Mouse (Mus musculus): ENCODE measurements around the gene Spint4.

DNA sequence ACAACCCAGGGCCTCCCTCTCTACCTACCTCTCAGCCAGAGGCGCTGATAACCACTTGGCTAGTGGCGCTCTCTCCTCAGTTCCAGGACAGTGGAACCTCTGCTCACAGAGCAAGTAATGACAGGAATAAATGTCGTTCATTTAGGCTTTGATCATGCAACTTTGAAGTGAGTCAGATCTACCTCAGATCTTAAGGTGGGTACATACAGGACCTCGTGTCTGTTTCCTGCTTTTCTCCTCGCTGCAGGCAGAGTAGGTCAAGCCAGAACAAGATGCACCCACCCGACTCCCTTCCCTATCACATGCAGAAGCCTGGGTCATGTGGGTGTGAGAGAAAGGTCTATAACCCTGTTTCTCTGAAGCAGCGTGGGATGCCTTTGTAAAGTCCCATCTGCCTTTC, 24.3 kb upstream of the Spint4 start, which contains the start of gene Wfdc11:
- TF ChIP-seq POLR2A (IDR thresholded peaks at IDR 0.05; ENCODE audit: insufficient read depth, low read length) = no peak
- TF ChIP-seq CTCF (IDR thresholded peaks at IDR 0.05; ENCODE audit: low read depth, low read length) = no peak
